Mouse (Mus musculus) hindbrain, embryonic 13.5 days (tissue): ENCODE results near the gene 4930518I15Rik. TPM values are rescaled to one million over a fixed set of nuclear protein-coding genes. Genes with fewer than 3 reads are reported as not detected.
A peak's percentile ranks its signal among the peaks of the same experiment; 100 is the strongest.

ENCODE experiments used
- ATAC-seq: fragments of 200-750 bp; cut with Nextera tagmentation; 2 replicates; pipeline ENCODE4 v1.8.0; 2017; ENCODE audit warnings: moderate TSS enrichment; ENCODE audit not compliant: low FRiP score
- H3K27ac ChIP-seq: fragments of 300-500 bp; sonication (generic); 2 replicates; pipeline ENCODE4 v1.5.1; 2015; ENCODE audit warnings: inconsistent platforms, mild to moderate bottlenecking, moderate library complexity
- H3K27me3 ChIP-seq: fragments of 300-500 bp; sonication (generic); 2 replicates; pipeline ENCODE4 v1.6.1; 2015; ENCODE audit warnings: mild to moderate bottlenecking, inconsistent platforms
- H3K36me3 ChIP-seq: fragments of 300-500 bp; sonication (generic); 2 replicates; pipeline ENCODE4 v1.6.1; 2015; ENCODE audit warnings: mild to moderate bottlenecking, inconsistent platforms
- H3K4me1 ChIP-seq: fragments of 300-500 bp; sonication (generic); replicated peaks from 2 replicates; pipeline ENCODE4 v1.6.1; 2015; ENCODE audit warnings: inconsistent platforms
- H3K4me2 ChIP-seq: fragments of 300-500 bp; sonication (generic); 2 replicates; pipeline ENCODE4 v1.6.1; 2015; ENCODE audit warnings: inconsistent platforms, mild to moderate bottlenecking, moderate library complexity
- H3K4me3 ChIP-seq: fragments of 300-500 bp; sonication (generic); 2 replicates; pipeline ENCODE4 v1.5.1; 2015; ENCODE audit warnings: mild to moderate bottlenecking, inconsistent platforms
- H3K9ac ChIP-seq: fragments of 300-500 bp; sonication (generic); 2 replicates; pipeline ENCODE4 v1.6.1; 2015; ENCODE audit warnings: mild to moderate bottlenecking, inconsistent platforms
- H3K9me3 ChIP-seq: fragments of 300-500 bp; sonication (generic); 2 replicates; pipeline ENCODE4 v1.6.1; 2016; ENCODE audit warnings: inconsistent platforms
- WGBS: fragments of 180-500 bp; shearing (Covaris S2); methylation state at CpG from one replicate; pipeline ENCODE4 v1.1.7; 2015; 5-methylcytosine and 5-hydroxymethylcytosine counted together
- polyA plus RNA-seq: library from polyadenylated mRNA; unstranded; fragments of >200 nt; fragmentation: Nextera tagmentation; extraction: Ambion mirVana; gene quantifications from 2 replicates; pipeline ENCODE4 v1.2.1, GENCODE M21; 2015

Gene 4930518I15Rik
- polyA plus RNA-seq, 1 experiment from 2014 or later: 12.0 TPM

DNA sequence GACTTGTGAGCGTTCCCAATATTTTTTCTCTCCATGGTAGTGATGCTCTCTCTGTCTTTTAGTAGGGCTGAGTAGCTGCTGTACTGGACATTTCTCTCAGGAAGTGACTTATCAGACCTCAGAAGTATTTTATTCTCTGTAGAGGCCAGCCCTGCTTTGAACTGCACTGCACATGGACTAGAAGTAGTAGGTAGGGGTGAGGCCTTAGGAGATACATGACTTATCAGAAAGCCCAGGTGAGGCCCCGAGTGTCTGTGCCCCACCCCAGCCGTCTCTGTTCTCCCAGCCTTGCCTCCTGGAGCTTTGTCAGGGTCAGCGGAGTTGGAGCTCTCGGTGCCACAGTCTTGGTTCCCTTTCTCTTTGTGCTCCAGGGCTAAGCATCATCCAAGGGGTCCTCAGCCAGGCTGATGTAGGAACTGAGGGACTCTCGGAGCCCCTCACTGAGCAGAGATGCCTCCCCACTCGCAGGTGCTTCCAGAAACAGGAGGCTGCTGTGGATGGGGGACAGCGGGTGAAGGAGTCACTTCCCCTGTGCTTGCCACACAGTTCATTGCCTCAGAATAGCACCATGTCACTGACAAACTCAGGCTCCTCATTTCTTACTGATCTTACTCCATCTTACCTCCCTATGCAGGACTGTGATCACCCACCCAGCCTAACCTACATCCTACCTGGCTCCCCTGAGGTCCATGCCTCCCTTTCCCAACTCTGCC is 16.5 kb upstream of the 4930518I15Rik start:
- H3K27ac ChIP-seq: no peak overlapping the region
- WGBS: 90% methylated on average over 8 of the region's 8 CpGs
- no peaks in the 10 kb centered on the region for H3K9me3 ChIP-seq
- H3K27me3 ChIP-seq: no peaks in the 10 kb centered on the region
- no peak overlapping the region for H3K9ac ChIP-seq
- no peaks in the 10 kb centered on the region for H3K4me1 ChIP-seq
- no peak overlapping the region for H3K4me3 ChIP-seq
- no peak overlapping the region for H3K4me2 ChIP-seq
- peaks cover 63% of the 10 kb centered on the region for H3K36me3 ChIP-seq
- no peak for ATAC-seq

DNA sequence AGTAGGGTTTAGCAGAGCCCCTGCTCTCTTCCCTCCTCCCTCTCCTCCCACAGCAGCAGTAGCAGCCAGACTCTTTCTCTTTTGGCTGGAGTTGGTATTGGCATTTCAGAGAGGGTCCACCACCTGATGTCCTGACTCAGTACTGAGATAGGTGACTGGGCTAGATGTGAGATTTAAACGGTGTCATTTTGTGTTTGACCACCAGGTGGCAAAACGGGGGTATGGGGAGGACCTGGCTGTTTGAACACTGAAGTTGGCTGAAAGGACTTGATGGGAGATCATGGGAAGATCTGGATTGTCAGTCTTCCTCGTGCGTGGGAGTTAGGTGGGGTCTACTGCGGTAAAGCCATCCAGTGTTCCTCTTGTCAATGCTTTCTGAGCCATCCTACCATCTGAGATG is 15.9 kb upstream of the 4930518I15Rik start:
- no peak overlapping the region for H3K4me2 ChIP-seq
- peaks cover 69% of the 10 kb centered on the region for H3K36me3 ChIP-seq
- H3K9ac ChIP-seq: no peak overlapping the region
- H3K27ac ChIP-seq: no peak overlapping the region
- H3K4me1 ChIP-seq: no peaks in the 10 kb centered on the region
- WGBS: 31% methylated on average over 5 of the region's 5 CpGs
- H3K27me3 ChIP-seq: no peaks in the 10 kb centered on the region
- H3K4me3 ChIP-seq: no peak overlapping the region
- ATAC-seq: no peak
- no peaks in the 10 kb centered on the region for H3K9me3 ChIP-seq

DNA sequence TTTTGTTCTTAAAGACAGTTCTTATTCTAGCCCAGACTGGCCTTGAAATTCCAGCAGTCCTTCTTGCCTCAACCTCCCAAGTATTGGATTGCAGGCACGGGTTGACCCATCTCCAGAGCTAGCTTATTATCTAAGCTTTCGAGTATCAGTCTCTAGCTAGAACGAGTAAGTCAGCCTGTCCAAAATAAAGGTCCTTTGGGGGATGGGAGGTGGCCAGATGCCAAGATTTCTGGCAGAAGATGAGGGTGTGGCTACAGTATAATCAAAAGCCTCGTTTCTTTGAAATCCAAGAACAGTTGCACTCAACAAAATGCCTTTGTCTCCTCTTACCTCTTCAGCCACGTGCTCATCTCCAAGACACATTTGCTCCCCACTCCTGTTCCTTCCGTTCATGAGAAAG is 12.8 kb upstream of the 4930518I15Rik start:
- H3K27me3 ChIP-seq: no peaks in the 10 kb centered on the region
- no peak for ATAC-seq
- no peak overlapping the region for H3K9ac ChIP-seq
- no peaks in the 10 kb centered on the region for H3K9me3 ChIP-seq
- H3K4me1 ChIP-seq: no peaks in the 10 kb centered on the region
- 63% methylated on average over 6 of the region's 6 CpGs for WGBS
- no peak overlapping the region for H3K4me3 ChIP-seq
- peaks cover 98% of the 10 kb centered on the region for H3K36me3 ChIP-seq
- no peak overlapping the region for H3K4me2 ChIP-seq
- H3K27ac ChIP-seq: no peak overlapping the region

DNA sequence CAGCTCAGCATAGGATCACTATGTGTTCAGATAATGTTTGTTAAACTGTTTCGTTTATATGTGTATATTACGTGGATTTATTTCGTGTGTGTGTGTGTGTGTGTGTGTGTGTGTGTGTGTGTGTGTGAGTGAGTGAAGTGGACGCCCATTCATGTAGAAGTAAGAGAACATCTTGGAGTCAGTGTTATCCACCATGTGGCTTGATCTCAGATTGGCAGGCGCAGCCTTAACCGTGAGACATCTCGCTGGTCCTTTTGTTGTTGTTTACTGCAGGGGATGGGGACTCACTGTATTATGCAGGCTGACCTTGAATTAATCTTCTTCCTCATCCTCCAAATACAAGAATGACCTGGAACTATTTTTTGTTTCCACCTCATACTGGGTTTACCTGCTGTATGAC is 11.8 kb upstream of the 4930518I15Rik start:
- Histone ChIP-seq H3K27ac (no peak overlapping the region), H3K36me3 (peaks cover 91% of the 10 kb centered on the region), H3K4me3 (no peak overlapping the region), H3K4me2 (no peak overlapping the region), H3K9ac (no peak overlapping the region), H3K27me3 (no peaks in the 10 kb centered on the region), H3K4me1 (peaks cover 1% of the 10 kb centered on the region; the same call in 1 of the 2 replicates), H3K9me3 (no peaks in the 10 kb centered on the region)
- no peak for ATAC-seq
- WGBS: 93% methylated on average over 7 of the region's 7 CpGs

DNA sequence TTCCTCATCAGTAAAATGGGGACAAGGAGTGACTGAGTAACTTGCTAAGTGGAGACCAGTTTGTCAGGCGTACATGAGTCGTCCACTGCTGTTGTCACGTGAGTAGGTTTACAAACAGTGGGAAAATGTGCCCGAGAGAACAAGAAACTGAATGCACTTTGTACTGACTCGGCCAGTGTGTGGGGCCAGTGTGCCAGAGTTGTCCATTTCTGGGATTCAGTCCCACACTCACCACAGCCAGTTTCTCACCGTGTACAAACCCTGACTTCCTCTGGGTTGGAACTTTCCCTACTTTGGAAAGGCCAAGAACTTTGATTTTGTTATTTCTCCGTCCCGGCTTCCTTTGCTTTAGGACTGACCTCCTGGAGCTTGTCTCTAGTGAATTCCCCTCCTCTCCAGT is 11.2 kb upstream of the 4930518I15Rik start:
- H3K27me3 ChIP-seq: no peaks in the 10 kb centered on the region

DNA sequence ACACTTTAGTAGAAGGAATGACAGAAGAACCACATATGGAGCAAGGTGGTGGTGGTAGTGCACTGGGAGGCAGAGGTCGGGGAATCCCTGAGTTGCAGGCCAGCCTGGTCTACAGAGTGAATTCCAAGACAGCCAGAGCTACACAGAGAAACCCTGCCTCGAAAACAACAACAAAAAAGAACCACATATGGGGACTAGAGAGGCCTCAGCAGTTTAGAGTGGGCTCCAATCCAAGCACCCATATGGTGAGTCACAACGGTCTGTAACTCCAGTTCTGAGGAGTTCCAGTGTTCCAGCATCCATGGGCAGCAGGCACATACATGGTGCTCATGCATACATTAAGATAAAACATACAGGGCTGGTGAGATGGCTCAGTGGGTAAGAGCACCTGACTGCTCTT is 6.7 kb upstream of the 4930518I15Rik start:
- Histone ChIP-seq H3K9me3 (no peaks in the 10 kb centered on the region), H3K36me3 (peaks cover 41% of the 10 kb centered on the region), H3K9ac (peak overlapping the region; percentile 97), H3K4me2 (peak overlapping the region; percentile 96), H3K27ac (no peak overlapping the region), H3K27me3 (no peaks in the 10 kb centered on the region), H3K4me3 (peak overlapping the region; percentile 97; the same call in 1 of the 2 replicates), H3K4me1 (peaks cover 29% of the 10 kb centered on the region)
- ATAC-seq: no peak
- 87% methylated on average over 3 of the region's 3 CpGs for WGBS

More for the DNA sequence above, 11.2 kb upstream of the 4930518I15Rik start:
- Histone ChIP-seq H3K4me2 (no peak overlapping the region), H3K36me3 (peaks cover 86% of the 10 kb centered on the region), H3K27ac (no peak overlapping the region), H3K9me3 (no peaks in the 10 kb centered on the region), H3K4me3 (no peak overlapping the region), H3K4me1 (peaks cover 7% of the 10 kb centered on the region), H3K9ac (no peak overlapping the region)
- no peak for ATAC-seq
- WGBS: 86% methylated on average over 8 of the region's 8 CpGs

GRCm38 (mm10) chr2:156863487-156864160 is 5.9 kb upstream of the 4930518I15Rik start:
- Histone ChIP-seq H3K36me3 (peaks cover 37% of the 10 kb centered on the region), H3K9me3 (no peaks in the 10 kb centered on the region), H3K4me1 (peaks cover 33% of the 10 kb centered on the region), H3K27me3 (no peaks in the 10 kb centered on the region), H3K9ac (peak overlapping the region; percentile 97), H3K27ac (peak overlapping the region; percentile 97), H3K4me3 (peak overlapping the region; percentile 97), H3K4me2 (peak overlapping the region; percentile 96)
- no peak; the same call in 1 of the 2 replicates for ATAC-seq
- 3% methylated on average over 28 of the region's 28 CpGs for WGBS

GRCm38 (mm10) chr2:156862772-156863486 is 5.2 kb upstream of the 4930518I15Rik start, which contains the start of gene Rab5if:
Gene Rab5if, plus strand, starts transcription at chr2:156863128.
- Histone ChIP-seq H3K4me2 (peak within 1 kb of the TSS; percentile 96), H3K9ac (peak within 1 kb of the TSS; percentile 97), H3K27ac (peak within 1 kb of the TSS; percentile 97), H3K4me3 (peak within 1 kb of the TSS; percentile 97), H3K4me1 (peaks cover 37% of the 10 kb centered on the region), H3K9me3 (no peaks in the 10 kb centered on the region), H3K27me3 (no peaks in the 10 kb centered on the region), H3K36me3 (peaks cover 37% of the 10 kb centered on the region)
- peak; percentile 96 for ATAC-seq
- WGBS: under 1% methylated on average over 98 of the region's 98 CpGs

- peaks cover 34% of the 10 kb centered on the region for H3K36me3 ChIP-seq
- ATAC-seq: peak; percentile 15
- H3K4me3 ChIP-seq: peak overlapping the region; percentile 97
- H3K9ac ChIP-seq: peak overlapping the region; percentile 97
- H3K4me2 ChIP-seq: peak overlapping the region; percentile 96
- H3K9me3 ChIP-seq: no peaks in the 10 kb centered on the region
- H3K27ac ChIP-seq: peak overlapping the region; percentile 97
- peaks cover 37% of the 10 kb centered on the region for H3K4me1 ChIP-seq
- under 1% methylated on average over 19 of the region's 19 CpGs for WGBS
- H3K27me3 ChIP-seq: no peaks in the 10 kb centered on the region
Measured at GRCm38 (mm10) chr2:156862041-156862717, 4.4 kb upstream of the 4930518I15Rik start.

- WGBS: 89% methylated on average over 7 of the region's 7 CpGs
Measured at GRCm38 (mm10) chr2:156858671-156859070, 925 bp upstream of the 4930518I15Rik start.

DNA sequence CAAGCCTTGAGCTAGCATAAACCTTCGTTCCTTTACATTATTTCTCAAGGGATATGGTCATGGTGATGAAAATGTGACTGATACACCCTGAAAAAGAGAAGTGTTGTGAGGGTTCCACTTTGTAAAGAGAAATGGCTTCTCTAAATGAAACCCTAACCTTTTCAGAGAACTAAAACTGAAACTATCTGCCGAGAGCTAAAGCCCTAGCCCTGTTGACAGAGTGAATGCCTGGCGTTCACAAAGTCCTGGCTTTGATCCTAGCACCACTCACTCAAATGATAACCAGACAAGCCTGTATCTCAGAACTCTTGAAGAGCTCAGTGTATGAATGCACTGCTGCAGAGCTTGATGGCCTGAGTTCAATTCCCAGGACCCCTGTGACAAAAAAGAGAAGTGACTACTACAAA is 358 bp downstream of the 4930518I15Rik start:
- Histone ChIP-seq H3K9ac (no peak overlapping the region), H3K4me3 (no peak overlapping the region), H3K4me1 (peaks cover 27% of the 10 kb centered on the region), H3K9me3 (no peaks in the 10 kb centered on the region), H3K36me3 (peaks cover 30% of the 10 kb centered on the region), H3K27ac (no peak overlapping the region), H3K27me3 (no peaks in the 10 kb centered on the region), H3K4me2 (no peak overlapping the region)
- no peak for ATAC-seq
- WGBS: 87% methylated on average over 3 of the region's 3 CpGs

More at GRCm38 (mm10) chr2:156858671-156859070, 925 bp upstream of the 4930518I15Rik start:
- peaks cover 29% of the 10 kb centered on the region for H3K36me3 ChIP-seq
- H3K9ac ChIP-seq: no peak overlapping the region
- H3K4me1 ChIP-seq: peaks cover 30% of the 10 kb centered on the region
- no peak for ATAC-seq
- H3K9me3 ChIP-seq: no peaks in the 10 kb centered on the region
- no peaks in the 10 kb centered on the region for H3K27me3 ChIP-seq
- H3K27ac ChIP-seq: no peak overlapping the region
- no peak overlapping the region for H3K4me3 ChIP-seq
- no peak overlapping the region for H3K4me2 ChIP-seq

DNA sequence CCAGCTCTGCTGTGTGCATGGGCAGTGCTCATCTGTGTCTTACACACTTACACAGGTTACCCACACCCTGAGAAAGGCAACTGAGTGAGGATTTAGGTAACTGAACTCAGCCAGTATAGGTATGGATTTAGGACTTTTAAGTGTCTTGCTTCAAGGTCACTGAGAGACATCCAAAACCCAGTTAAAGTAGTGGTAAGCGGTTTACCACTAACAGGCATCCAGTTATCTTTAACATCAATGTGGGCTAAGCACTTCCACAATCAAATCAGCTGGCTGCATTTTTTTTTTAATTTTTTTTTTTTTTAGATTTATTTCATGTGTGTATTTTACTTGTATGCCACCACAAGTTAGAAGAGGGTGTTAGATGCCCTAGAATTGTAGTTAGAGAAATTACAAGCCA is 1.4 kb downstream of the 4930518I15Rik start:
- Histone ChIP-seq H3K4me1 (peaks cover 19% of the 10 kb centered on the region), H3K9ac (no peak overlapping the region), H3K4me3 (no peak overlapping the region), H3K36me3 (peaks cover 40% of the 10 kb centered on the region), H3K4me2 (no peak overlapping the region), H3K9me3 (no peaks in the 10 kb centered on the region), H3K27ac (no peak overlapping the region), H3K27me3 (no peaks in the 10 kb centered on the region)
- no peak for ATAC-seq
- 97% methylated on average over 1 of the region's 1 CpGs for WGBS
